Mouse (Mus musculus) cerebellum, adult 11 months (tissue): ENCODE measurements at regions not wholly inside any gene's neighbourhood (a gene's known extent, or its start where the extent isn't known, plus 50 kb on each side); places are given as distances from the start of the nearest gene placed in this dataset.
"Not testable (repeated sequence)": the region's sequence is repeated elsewhere in the genome, so short reads cannot be mapped to it uniquely, and the experiment has no call there.

Experiments
- DNase-seq: peaks from one replicate; pipeline ENCODE4 v3.0.0; 2022

DNA sequence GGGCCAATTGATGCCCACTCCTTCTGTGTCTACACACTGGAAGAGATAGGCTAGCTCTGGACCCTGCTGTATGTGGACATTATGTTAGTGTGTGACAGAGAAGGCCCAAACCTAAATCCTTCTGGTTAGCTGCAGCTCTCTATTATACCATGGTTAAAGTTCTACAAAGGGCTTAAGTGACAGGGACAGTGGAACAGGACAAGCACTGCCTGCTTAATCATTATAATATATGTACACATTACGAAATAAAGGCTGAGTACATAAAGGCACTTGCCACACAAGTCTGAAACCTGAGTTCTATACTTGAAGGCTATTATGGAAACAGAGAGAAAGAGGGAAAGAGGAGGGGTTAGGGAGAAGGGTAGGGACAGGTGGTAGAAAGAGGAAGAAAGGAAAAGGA is 55.2 kb downstream of the Rdh14 start:
- DNase-seq: no peak

- DNase-seq: no peak
Observed at GRCm38 (mm10) chr12:10457960-10458655, 67.5 kb downstream of the Rdh14 start.

DNA sequence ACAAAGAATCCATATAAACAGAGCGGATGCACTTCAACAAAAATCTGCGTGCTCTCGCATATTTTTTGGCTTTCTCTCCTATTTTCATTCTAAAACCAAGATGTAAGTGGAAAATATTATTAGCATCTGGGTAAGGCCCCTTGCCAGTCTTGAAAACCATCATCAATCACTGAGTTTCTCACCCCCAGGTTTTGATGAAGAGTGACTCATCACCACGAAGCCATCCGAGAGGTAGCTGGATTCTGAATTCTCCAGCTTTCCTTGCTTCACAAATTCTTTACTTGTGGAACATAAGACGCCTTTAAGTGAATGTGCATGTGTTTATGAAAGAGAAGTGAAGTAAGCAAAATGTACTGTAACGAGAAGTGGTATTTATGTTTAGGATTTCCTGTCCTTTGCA is 71.2 kb downstream of the Rdh14 start:
- no peak for DNase-seq

DNA sequence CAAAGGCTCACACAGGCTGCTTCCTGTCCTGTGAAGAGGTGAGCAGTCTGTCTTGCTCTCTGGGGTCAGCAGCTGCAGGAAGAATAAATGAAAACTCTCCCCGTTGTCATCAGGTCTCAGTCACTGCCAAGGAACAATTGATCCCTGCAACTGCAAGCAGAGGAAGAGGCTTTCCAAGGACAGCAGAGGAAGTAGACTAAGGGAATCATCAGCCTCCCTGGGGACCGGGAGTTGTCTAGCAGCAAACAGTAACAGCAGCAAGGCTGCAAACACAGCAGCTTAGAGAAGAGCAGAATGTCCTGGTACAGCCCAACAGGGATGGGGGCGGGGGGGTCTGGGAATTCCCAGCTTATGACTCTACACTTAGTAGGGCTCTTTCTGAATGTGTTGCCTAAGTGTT is 72.4 kb downstream of the Rdh14 start:
- DNase-seq: no peak

GRCm38 (mm10) chr12:10473986-10474385 is 83.4 kb downstream of the Rdh14 start:
- no peak for DNase-seq

- no peak for DNase-seq
Observed at GRCm38 (mm10) chr12:10480781-10481180, 90.2 kb downstream of the Rdh14 start.

DNA sequence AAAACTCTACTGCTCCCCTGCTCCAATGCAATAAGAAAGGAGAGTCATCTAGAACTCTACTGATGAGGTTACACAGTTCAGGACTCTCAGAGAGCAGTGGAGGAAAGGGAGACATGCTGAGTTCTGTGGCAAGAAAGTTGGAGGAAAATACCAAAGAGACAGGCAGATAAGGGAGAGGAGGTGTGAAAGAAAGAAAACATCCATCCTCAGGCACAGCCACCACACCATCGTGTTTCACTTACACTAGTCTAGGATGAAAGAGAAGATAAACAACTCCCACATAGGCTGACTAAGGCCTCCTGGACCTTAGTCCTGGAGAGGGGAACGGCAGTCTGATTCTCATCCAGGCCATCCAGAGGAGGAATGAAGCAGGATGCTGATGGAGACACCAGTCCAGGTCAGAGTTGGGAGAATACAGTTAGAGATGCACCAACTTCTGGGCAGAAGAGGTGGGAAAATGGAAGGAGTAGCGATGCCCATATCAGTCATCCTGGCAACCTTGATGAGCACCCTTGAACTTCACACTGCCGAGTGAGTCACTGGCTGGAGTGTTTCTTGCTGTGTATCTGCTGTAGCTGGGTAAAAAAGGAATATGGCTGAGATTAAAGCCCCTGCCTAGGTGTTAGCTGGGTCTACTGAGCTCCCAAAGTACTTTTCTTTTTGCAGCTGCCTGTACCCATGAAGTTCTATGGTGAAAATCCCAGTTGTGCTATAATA is 91.9 kb downstream of the Rdh14 start:
- DNase-seq: no peak

- no peak for DNase-seq
Observed at GRCm38 (mm10) chr12:10506721-10507120, 116.1 kb downstream of the Rdh14 start.

- no peak for DNase-seq
Observed at GRCm38 (mm10) chr12:10513526-10513925, 123.0 kb downstream of the Rdh14 start.

- DNase-seq: no peak
Observed at GRCm38 (mm10) chr12:10514278-10514677, 123.7 kb downstream of the Rdh14 start.

- no peak for DNase-seq
Observed at GRCm38 (mm10) chr12:10524509-10525286, 134.1 kb downstream of the Rdh14 start.

DNA sequence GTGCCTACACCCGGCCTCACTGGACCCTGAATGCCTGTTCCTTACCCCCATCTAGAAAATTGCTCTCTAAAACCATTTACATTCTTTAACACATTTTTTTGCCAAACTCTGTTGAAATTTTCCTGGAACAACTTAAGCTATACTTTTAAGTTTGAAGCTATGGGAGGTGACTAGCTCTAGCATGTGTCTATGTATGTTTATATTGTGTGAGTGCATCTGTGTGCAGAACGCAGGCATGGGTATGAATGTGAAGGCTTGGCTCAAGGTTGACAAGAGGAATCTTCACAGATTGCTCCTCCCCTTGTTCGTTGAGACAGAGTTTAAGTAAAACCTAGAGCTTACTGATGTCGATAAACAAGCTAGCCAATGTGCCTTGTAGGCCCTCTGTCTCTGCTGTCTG is 135.4 kb downstream of the Rdh14 start:
- no peak for DNase-seq

DNA sequence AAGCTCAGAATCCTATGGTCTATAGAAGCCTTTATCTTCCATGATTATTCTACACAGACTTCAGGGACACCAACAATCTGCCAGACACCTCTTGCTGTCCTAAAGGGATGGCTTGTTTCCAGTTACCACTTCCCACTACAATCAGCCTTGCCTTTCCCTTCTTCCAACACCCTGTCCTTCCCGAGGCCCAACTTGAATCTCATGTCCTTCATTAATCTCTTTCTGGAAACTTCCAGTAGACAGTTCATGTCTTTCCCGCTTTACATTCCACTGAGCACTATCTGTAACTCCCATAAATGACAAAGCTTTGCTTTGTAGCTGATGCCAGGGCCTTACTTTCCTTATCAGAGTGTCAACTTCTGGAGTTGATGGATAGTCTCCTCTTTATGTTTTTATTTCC is 138.5 kb downstream of the Rdh14 start:
- DNase-seq: no peak

DNA sequence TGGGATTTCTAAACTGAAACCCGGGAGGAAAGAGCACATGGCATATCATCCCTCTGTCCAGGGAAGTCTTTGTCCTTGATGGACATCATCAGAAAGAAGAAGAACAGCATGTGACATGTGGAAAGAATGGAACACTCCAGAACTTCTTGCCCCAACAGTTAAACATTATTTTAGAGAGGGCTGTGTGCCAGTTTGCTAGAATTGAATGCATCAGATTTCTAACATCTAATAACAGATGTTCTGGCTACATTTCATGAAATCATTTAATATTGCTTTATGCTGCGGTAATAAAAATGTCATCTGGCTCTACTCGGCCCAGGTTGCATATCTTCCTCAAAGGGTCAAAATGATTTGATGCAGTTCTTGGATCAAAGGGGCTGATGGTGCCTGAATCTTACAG is 140.4 kb downstream of the Rdh14 start:
- DNase-seq: no peak

DNA sequence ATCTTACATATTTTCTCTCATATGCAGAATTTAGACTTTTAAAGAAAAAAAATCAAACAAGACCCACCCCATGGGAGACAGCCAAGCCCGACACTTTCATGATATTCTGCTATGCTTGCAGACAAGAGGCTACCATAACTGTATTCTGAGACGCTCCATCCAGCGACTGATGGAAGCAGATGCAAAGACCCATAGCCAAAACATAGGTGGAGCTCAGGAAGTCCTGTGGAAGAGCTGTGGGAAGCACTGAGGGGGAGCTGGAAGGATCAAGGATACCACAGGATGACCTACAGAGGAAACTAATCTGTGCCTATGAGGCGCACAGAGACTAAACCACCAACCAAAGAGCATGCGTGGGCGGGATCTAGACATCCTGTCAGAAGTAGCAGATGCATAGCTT is 143.4 kb downstream of the Rdh14 start:
- no peak for DNase-seq

GRCm38 (mm10) chr12:10536239-10536638 is 145.7 kb downstream of the Rdh14 start:
- no peak for DNase-seq

DNA sequence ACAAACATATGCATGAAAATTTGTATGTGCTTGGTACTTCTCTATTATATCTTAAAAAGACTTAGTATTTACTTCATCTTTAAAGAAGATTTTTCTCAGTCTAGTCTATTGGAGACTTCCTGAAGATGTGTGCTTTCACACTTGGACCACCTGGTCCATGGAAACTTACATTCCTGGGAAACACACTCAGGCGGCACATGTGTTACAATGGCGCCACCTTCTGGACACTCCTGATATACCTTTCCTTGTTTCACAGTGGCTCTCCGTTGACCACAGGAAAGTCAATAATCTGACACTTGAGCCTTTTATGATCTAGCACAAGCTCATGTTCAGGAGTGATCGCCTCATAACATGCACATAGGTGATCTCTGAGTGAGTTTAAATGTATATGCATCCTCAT is 146.5 kb downstream of the Rdh14 start:
- peak; percentile 15 for DNase-seq

GRCm38 (mm10) chr12:10549481-10550201 is 159.1 kb downstream of the Rdh14 start:
- DNase-seq: no peak

DNA sequence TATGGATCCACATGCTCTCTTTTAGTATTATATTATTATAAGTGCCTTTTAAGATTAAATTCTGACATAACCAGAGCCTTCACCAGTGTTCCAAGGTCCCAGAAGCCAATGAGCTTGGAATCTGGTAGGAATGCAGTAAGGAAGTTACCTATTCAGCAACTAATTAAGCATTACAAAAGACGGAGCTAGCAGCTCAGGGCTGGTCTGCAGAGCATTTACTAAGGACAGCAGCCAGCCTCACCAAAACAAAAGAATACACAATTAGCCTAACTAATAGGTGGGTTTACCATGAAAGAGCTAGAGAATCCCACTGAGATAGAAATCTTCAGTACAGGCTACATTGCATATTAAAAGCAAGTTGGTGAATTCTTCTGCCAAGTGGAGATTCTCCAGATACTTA is 164.1 kb downstream of the Rdh14 start:
- DNase-seq: not testable (repeated sequence)

DNA sequence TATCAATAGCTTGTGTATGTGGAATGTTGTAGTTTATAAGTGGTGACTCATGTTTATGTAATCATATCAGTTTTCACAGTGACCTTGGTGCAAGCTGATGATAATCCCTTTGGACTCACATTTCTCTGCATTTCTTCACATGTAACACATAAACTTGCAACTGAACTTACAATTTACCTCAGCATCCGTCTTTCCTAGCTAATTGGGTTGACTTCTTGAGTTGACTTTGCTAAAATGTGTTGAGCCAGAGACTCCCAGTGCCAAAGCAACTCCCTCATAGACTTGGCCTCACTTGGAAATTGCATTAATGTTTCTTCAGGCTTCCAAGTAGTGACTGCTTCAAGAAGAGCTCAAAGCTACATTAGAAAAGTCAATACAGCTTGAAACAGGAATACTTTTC is 172.4 kb downstream of the Rdh14 start:
- DNase-seq: no peak

DNA sequence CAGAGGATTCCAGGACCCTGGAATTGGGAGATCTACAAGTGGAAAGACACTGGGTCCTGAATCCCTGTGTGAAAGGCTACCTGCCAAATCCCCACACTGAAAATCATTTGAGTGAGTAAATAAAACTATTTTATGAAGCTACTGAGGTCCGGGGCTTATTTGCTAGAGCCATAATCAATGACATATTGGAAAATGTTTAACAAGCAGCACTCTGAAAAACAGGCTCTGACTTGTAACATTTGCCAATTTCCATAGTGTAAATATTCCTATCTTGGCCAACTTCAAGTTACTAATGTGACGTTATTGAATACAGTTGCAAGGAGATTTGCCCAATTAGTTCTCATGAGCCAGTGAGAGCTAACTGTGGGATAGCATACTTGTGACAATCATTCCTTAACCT is 177.3 kb downstream of the Rdh14 start:
- no peak for DNase-seq

GRCm38 (mm10) chr12:10571643-10572377 is 181.2 kb downstream of the Rdh14 start:
- DNase-seq: no peak

DNA sequence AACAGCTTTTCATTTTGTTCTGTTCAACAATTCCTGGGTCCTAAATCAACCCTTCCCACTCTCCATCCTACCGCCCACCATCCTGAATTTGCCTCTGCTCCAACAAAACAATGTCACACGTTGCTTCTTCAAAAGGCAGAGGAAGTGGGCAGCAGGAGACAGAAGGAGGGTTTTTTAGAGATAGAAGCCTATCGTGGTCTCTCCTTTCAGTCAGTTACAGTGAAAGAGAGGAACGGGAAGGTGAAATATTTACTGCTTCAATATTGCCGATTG is 181.7 kb downstream of the Rdh14 start:
- DNase-seq: no peak
